Mouse (Mus musculus): ENCODE results near the gene Dtl. TPM values are rescaled to one million over a fixed set of nuclear protein-coding genes. Genes with fewer than 3 reads are reported as not detected.
"Not testable (repeated sequence)": the region's sequence is repeated elsewhere in the genome, so short reads cannot be mapped to it uniquely, and the experiment has no call there.

Gene Dtl
- total RNA-seq, 2 experiments from 2014 or later = 29.1 to 45.3 TPM

GRCm38 (mm10) chr1:191521395-191521794 lies 53.9 kb downstream of the Dtl start:
- ATAC-seq (replicated peaks; ENCODE audit: low FRiP score, poor library complexity, severe bottlenecking) = no peak

- no peak for ATAC-seq (replicated peaks; ENCODE audit: low FRiP score, poor library complexity, severe bottlenecking)
Observed at GRCm38 (mm10) chr1:191520669-191521068, 54.7 kb downstream of the Dtl start.

- no peak for ATAC-seq (replicated peaks; ENCODE audit: low FRiP score, poor library complexity, severe bottlenecking)
Observed at GRCm38 (mm10) chr1:191520194-191520593, 55.1 kb downstream of the Dtl start.

- ATAC-seq (replicated peaks; ENCODE audit: low FRiP score, poor library complexity, severe bottlenecking) = no peak
Observed at GRCm38 (mm10) chr1:191519329-191520066, 55.8 kb downstream of the Dtl start.

- ATAC-seq (replicated peaks; ENCODE audit: low FRiP score, poor library complexity, severe bottlenecking) = no peak
Observed at GRCm38 (mm10) chr1:191518911-191519310, 56.4 kb downstream of the Dtl start.

GRCm38 (mm10) chr1:191517969-191518368 lies 57.4 kb downstream of the Dtl start:
- no peak for ATAC-seq (replicated peaks; ENCODE audit: low FRiP score, poor library complexity, severe bottlenecking)

GRCm38 (mm10) chr1:191517056-191517455 lies 58.3 kb downstream of the Dtl start:
- ATAC-seq (replicated peaks; ENCODE audit: low FRiP score, poor library complexity, severe bottlenecking) = no peak

- ATAC-seq (replicated peaks; ENCODE audit: low FRiP score, poor library complexity, severe bottlenecking) = not testable (repeated sequence)
Observed at GRCm38 (mm10) chr1:191516351-191516750, 59.0 kb downstream of the Dtl start.

- no peak for ATAC-seq (replicated peaks; ENCODE audit: low FRiP score, poor library complexity, severe bottlenecking)
Observed at GRCm38 (mm10) chr1:191513195-191513594, 62.1 kb downstream of the Dtl start.

GRCm38 (mm10) chr1:191512383-191512782 lies 63.0 kb downstream of the Dtl start:
- ATAC-seq (replicated peaks; ENCODE audit: low FRiP score, poor library complexity, severe bottlenecking) = no peak

GRCm38 (mm10) chr1:191511503-191511902 lies 63.8 kb downstream of the Dtl start:
- ATAC-seq (replicated peaks; ENCODE audit: low FRiP score, poor library complexity, severe bottlenecking) = no peak

GRCm38 (mm10) chr1:191509865-191510264 lies 65.5 kb downstream of the Dtl start:
- ATAC-seq (replicated peaks; ENCODE audit: low FRiP score, poor library complexity, severe bottlenecking) = no peak

GRCm38 (mm10) chr1:191509131-191509530 lies 66.2 kb downstream of the Dtl start:
- no peak for ATAC-seq (replicated peaks; ENCODE audit: low FRiP score, poor library complexity, severe bottlenecking)

GRCm38 (mm10) chr1:191506791-191507190 lies 68.6 kb downstream of the Dtl start:
- ATAC-seq (replicated peaks; ENCODE audit: low FRiP score, poor library complexity, severe bottlenecking) = no peak

GRCm38 (mm10) chr1:191499666-191500065 lies 75.7 kb downstream of the Dtl start:
- ATAC-seq (replicated peaks; ENCODE audit: low FRiP score, poor library complexity, severe bottlenecking) = no peak

GRCm38 (mm10) chr1:191498271-191498955 lies 76.9 kb downstream of the Dtl start:
- ATAC-seq (replicated peaks; ENCODE audit: low FRiP score, poor library complexity, severe bottlenecking) = no peak

- ATAC-seq (replicated peaks; ENCODE audit: low FRiP score, poor library complexity, severe bottlenecking) = no peak
Observed at GRCm38 (mm10) chr1:191496676-191497075, 78.7 kb downstream of the Dtl start.

- ATAC-seq (replicated peaks; ENCODE audit: low FRiP score, poor library complexity, severe bottlenecking) = no peak
Observed at GRCm38 (mm10) chr1:191495051-191495467, 80.3 kb downstream of the Dtl start.

GRCm38 (mm10) chr1:191494303-191494655 lies 81.1 kb downstream of the Dtl start:
- no peak for ATAC-seq (replicated peaks; ENCODE audit: low FRiP score, poor library complexity, severe bottlenecking)

GRCm38 (mm10) chr1:191493476-191494302 lies 81.7 kb downstream of the Dtl start:
- no peak for ATAC-seq (replicated peaks; ENCODE audit: low FRiP score, poor library complexity, severe bottlenecking)

GRCm38 (mm10) chr1:191490446-191490845 lies 84.9 kb downstream of the Dtl start:
- no peak for ATAC-seq (replicated peaks; ENCODE audit: low FRiP score, poor library complexity, severe bottlenecking)
